Mouse (Mus musculus): ENCODE measurements around the gene Tssk1. TPM values are rescaled to one million over a fixed set of nuclear protein-coding genes. Genes with fewer than 3 reads are reported as not detected.

Tssk1 gene
- polyA plus RNA-seq, 1 experiment from 2014 or later = 0.04 TPM

DNA sequence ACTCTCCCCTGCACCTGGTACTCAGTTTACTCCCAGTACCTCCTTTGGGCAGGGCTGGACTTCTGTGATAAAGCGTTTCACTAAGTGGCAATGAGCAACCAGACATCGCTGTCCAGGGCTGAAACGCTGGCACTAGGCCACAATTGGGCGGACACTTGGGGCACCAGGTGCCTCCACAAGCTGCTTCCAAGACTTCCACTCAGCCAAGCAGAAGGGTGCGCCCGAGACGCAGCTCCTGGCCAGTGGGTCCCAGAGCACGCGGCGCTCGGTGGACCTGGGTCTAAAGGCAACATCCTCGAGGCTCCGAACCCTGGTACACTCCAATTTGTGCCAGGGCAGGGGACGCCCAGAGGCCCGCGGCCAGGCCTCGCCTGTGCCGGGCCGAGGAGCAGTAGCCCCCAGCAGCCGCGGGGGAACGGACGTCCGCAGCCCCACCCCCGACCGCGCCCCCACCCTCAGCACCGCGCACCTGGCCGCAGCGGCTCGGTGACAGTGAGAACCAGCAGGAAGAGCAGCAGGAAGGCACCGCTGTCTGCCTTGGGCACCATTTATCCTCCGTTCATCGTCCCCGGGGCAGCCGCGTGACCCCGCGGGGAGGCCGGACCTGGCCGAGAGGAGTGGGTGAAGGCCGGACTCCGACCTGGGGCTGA, 3.0 kb upstream of the Tssk1 start:
- no peaks in the 10 kb centered on the region for H3K36me3 ChIP-seq (replicated peaks; ENCODE audit: insufficient read depth, low read length)
- no peaks in the 10 kb centered on the region for H3K9me3 ChIP-seq (ENCODE audit: low read length)
- DNase-seq (peak; percentile 87), ATAC-seq (peak; percentile 60)
- peak overlapping the region; percentile 98 for H3K27ac ChIP-seq (ENCODE audit: low read depth)
- H3K4me3 ChIP-seq (ENCODE audit: low read depth, low read length) = peak overlapping the region; percentile 100
- peak overlapping the region; percentile 94 for H3K4me2 ChIP-seq (ENCODE audit: low read depth, low read length)
- H3K27me3 ChIP-seq (ENCODE audit: insufficient read depth, low read length) = no peaks in the 10 kb centered on the region
- peak overlapping the region; percentile 99 for H3K9ac ChIP-seq (replicated peaks)
- TF ChIP-seq CTCF (IDR thresholded peaks at IDR 0.05; ENCODE audit: low read depth) = no peak
- TF ChIP-seq EP300 (IDR thresholded peaks at IDR 0.05; ENCODE audit: low read depth) = 0 out of 2 replicates have a peak, but pooled peaks have one; percentile 13
- WGBS (ENCODE audit: insufficient replicate concordance) = 0% methylated on average over 40 of the region's 44 CpGs
- H3K4me1 ChIP-seq (ENCODE audit: insufficient read depth) = peaks cover 24% of the 10 kb centered on the region

DNA sequence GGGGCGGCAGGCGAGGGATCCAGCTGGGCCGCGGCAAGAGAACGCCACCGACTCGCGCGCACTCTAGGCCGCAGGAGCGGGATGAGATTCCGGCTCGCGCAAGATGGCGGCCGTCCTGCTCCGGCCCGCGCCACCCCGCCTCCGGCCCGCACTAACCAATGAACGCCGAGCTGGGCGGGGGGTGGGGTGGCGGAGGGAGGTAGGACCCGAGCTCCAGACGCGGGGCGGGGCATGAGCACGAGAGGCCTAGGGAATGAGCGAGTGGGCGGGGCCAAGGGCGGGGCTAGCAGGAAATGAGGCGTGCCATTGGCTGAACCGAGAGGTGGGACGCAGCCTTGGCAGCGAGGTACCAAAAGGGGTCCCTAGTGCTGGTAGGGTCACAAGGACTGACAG, 2.5 kb upstream of the Tssk1 start, which contains the start of gene Gm20518:
Gene Gm20518 (minus strand): TSS at position 105 of the 393 bp plus-strand sequence.
- H3K4me3 ChIP-seq (ENCODE audit: low read depth, low read length) = peak within 1 kb of the TSS; percentile 100
- peak within 1 kb of the TSS; percentile 94 for H3K4me2 ChIP-seq (ENCODE audit: low read depth, low read length)
- ATAC-seq (peak; percentile 97), DNase-seq (peak; percentile 100)
- no peaks in the 10 kb centered on the region for H3K9me3 ChIP-seq (ENCODE audit: low read length)
- peak within 1 kb of the TSS; percentile 98 for H3K27ac ChIP-seq (ENCODE audit: low read depth)
- H3K4me1 ChIP-seq (ENCODE audit: insufficient read depth) = peaks cover 24% of the 10 kb centered on the region
- H3K9ac ChIP-seq (replicated peaks) = peak within 1 kb of the TSS; percentile 99
- WGBS (ENCODE audit: insufficient replicate concordance) = under 1% methylated on average over 27 of the region's 38 CpGs
- no peaks in the 10 kb centered on the region for H3K36me3 ChIP-seq (replicated peaks; ENCODE audit: insufficient read depth, low read length)
- TF ChIP-seq EP300 (IDR thresholded peaks at IDR 0.05; ENCODE audit: low read depth) (no peak), CTCF (IDR thresholded peaks at IDR 0.05; ENCODE audit: low read depth) (no peak)
- H3K27me3 ChIP-seq (ENCODE audit: insufficient read depth, low read length) = no peaks in the 10 kb centered on the region

DNA sequence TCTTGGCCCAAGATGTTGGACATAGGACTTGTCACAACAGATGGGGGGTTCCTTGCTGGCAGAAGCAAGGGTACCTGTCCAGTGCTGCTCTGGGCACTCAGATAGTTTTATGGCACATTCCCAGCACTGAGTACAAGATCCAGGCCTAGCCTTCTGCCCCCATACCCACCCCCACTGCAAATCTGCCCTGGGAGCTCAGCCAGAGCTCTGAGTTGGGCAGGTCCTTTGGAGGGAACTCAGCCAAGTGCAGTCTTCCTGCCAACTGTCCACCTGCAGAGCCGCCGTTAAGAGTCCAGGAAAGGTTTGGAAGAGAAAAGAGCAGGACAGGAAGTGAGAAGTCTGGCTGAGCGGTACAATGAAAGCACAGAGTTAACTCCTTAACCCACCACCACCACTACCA, 1.4 kb upstream of the Tssk1 start:
- Histone ChIP-seq H3K4me1 (ENCODE audit: insufficient read depth) (peaks cover 24% of the 10 kb centered on the region), H3K9ac (replicated peaks) (no peak overlapping the region; the same call in 1 of the 2 replicates), H3K4me3 (ENCODE audit: low read depth, low read length) (no peak overlapping the region), H3K36me3 (replicated peaks; ENCODE audit: insufficient read depth, low read length) (no peaks in the 10 kb centered on the region), H3K9me3 (ENCODE audit: low read length) (no peaks in the 10 kb centered on the region), H3K27ac (ENCODE audit: low read depth) (peak overlapping the region; percentile 98), H3K4me2 (ENCODE audit: low read depth, low read length) (peak overlapping the region; percentile 94), H3K27me3 (ENCODE audit: insufficient read depth, low read length) (no peaks in the 10 kb centered on the region)
- ATAC-seq = peak; percentile 32
- DNase-seq = peak; percentile 76
- no peak for TF ChIP-seq CTCF (IDR thresholded peaks at IDR 0.05; ENCODE audit: low read depth)
- TF ChIP-seq EP300 (IDR thresholded peaks at IDR 0.05; ENCODE audit: low read depth) = 0 out of 2 replicates have a peak, but pooled peaks have one; percentile 16
- WGBS (ENCODE audit: insufficient replicate concordance) = 48% methylated on average over 3 of the region's 3 CpGs

GRCm38 (mm10) chr16:17896091-17896490, 2.1 kb downstream of the Tssk1 start:
- H3K4me1 ChIP-seq (ENCODE audit: insufficient read depth) = peaks cover 10% of the 10 kb centered on the region
- no peaks in the 10 kb centered on the region for H3K27me3 ChIP-seq (ENCODE audit: insufficient read depth, low read length)
- H3K9me3 ChIP-seq (ENCODE audit: low read length) = no peaks in the 10 kb centered on the region
- no peak overlapping the region for H3K4me3 ChIP-seq (ENCODE audit: low read depth, low read length)
- H3K9ac ChIP-seq (replicated peaks) = no peak overlapping the region
- no peak overlapping the region for H3K27ac ChIP-seq (ENCODE audit: low read depth)
- no peak for ATAC-seq
- no peak for TF ChIP-seq EP300 (IDR thresholded peaks at IDR 0.05; ENCODE audit: low read depth)
- no peak for TF ChIP-seq CTCF (IDR thresholded peaks at IDR 0.05; ENCODE audit: low read depth)
- no peak overlapping the region for H3K4me2 ChIP-seq (ENCODE audit: low read depth, low read length)
- H3K36me3 ChIP-seq (replicated peaks; ENCODE audit: insufficient read depth, low read length) = peaks cover 3% of the 10 kb centered on the region; the same call in 1 of the 2 replicates
- DNase-seq = no peak

DNA sequence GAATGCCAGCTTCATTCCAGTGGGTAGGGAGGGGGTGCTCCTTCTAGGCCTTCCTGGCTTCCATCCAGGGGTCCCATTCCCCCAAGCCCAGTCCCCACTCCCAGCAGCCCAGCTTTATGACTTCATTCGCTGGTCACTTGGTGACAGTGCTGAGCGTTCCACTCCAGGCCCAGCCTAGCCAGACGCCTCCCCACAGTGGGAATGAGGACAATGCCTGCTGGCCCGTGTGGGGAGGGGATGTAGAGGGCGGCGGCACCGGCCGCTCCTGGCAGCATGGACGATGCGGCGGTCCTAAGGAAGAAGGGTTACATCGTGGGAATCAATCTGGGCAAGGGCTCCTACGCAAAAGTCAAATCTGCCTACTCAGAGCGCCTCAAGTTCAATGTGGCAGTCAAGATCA, 4.4 kb downstream of the Tssk1 start, which contains the start of the genes Dgcr2 and Tssk2:
Gene Dgcr2 (minus strand): TSS at position 101 of the 400 bp plus-strand sequence.
Gene Tssk2 (plus strand): TSS at position 176 of the 400 bp plus-strand sequence.
- Histone ChIP-seq H3K27me3 (ENCODE audit: insufficient read depth, low read length) (no peaks in the 10 kb centered on the region), H3K27ac (ENCODE audit: low read depth) (no peak within 1 kb of the TSS), H3K4me2 (ENCODE audit: low read depth, low read length) (no peak within 1 kb of the TSS), H3K36me3 (replicated peaks; ENCODE audit: insufficient read depth, low read length) (peaks cover 26% of the 10 kb centered on the region), H3K4me3 (ENCODE audit: low read depth, low read length) (no peak within 1 kb of the TSS), H3K9me3 (ENCODE audit: low read length) (no peaks in the 10 kb centered on the region), H3K4me1 (ENCODE audit: insufficient read depth) (no peaks in the 10 kb centered on the region), H3K9ac (replicated peaks) (no peak within 1 kb of the TSS)
- WGBS (ENCODE audit: insufficient replicate concordance) = 81% methylated on average over 14 of the region's 14 CpGs
- DNase-seq = no peak
- no peak for ATAC-seq
- TF ChIP-seq CTCF (IDR thresholded peaks at IDR 0.05; ENCODE audit: low read depth) = no peak
- no peak for TF ChIP-seq EP300 (IDR thresholded peaks at IDR 0.05; ENCODE audit: low read depth)

- TF ChIP-seq CTCF (IDR thresholded peaks at IDR 0.05; ENCODE audit: low read depth) (peak; percentile 88), EP300 (IDR thresholded peaks at IDR 0.05; ENCODE audit: low read depth) (peak; percentile 53; the same call in 1 of the 2 replicates)
- DNase-seq (peak; percentile 90), ATAC-seq (peak; percentile 98)
- WGBS (ENCODE audit: insufficient replicate concordance) = under 1% methylated on average over 35 of the region's 35 CpGs
- Histone ChIP-seq H3K4me1 (ENCODE audit: insufficient read depth) (peaks cover 18% of the 10 kb centered on the region), H3K4me3 (ENCODE audit: low read depth, low read length) (peak within 1 kb of the TSS; percentile 69), H3K27ac (ENCODE audit: low read depth) (no peak within 1 kb of the TSS), H3K4me2 (ENCODE audit: low read depth, low read length) (peak within 1 kb of the TSS; percentile 80), H3K9ac (replicated peaks) (peak within 1 kb of the TSS; percentile 63), H3K27me3 (ENCODE audit: insufficient read depth, low read length) (peaks cover 42% of the 10 kb centered on the region), H3K9me3 (ENCODE audit: low read length) (no peaks in the 10 kb centered on the region), H3K36me3 (replicated peaks; ENCODE audit: insufficient read depth, low read length) (peaks cover 24% of the 10 kb centered on the region)
These were observed 17.1 kb downstream of the Tssk1 start, which contains the start of gene Ess2 for GRCm38 (mm10) chr16:17911052-17911595. Gene Ess2 (minus strand): TSS chr16:17911348.
